Comparison of ENCODE assay signal across 8 mouse cellular contexts in genomic region chr5:129217481-129218221, GRCm38 (mm10).
DNase-seq lines count a peak whose midpoint lies in the region; ATAC-seq and TF ChIP-seq lines count a peak whose summit lies in the region.

No protein-coding gene starts in this region.

- no peak overlapping the region for H3K27ac ChIP-seq in gastrocnemius, adult 2 months
- H3K27ac ChIP-seq in embryonic facial prominence, embryonic 14.5 days (replicated peaks; ENCODE audit: low read depth, low read length) = no peak overlapping the region
- no peak overlapping the region for H3K27ac ChIP-seq in stomach, embryonic 14.5 days (ENCODE audit: low read length)

- H3K9me3 ChIP-seq in embryonic facial prominence, embryonic 14.5 days (ENCODE audit: control insufficient read depth, low read length) = 0 out of 2 replicates have a peak, but pooled peaks cover 3% of the 10 kb centered on the region
- no peaks in the 10 kb centered on the region for H3K9me3 ChIP-seq in stomach, embryonic 14.5 days (ENCODE audit: control insufficient read depth, low read depth, low read length)

- H3K9ac ChIP-seq in embryonic facial prominence, embryonic 14.5 days (ENCODE audit: low read depth, low read length) = 0 out of 2 replicates have a peak overlapping the region, but pooled peaks have one; percentile 8
- no peak overlapping the region for H3K9ac ChIP-seq in stomach, embryonic 14.5 days (replicated peaks; ENCODE audit: low read depth, low read length)

- peak overlapping the region; percentile 54 for H3K4me3 ChIP-seq in gastrocnemius, adult 2 months
- H3K4me3 ChIP-seq in embryonic facial prominence, embryonic 14.5 days (ENCODE audit: low read depth, low read length) = 0 out of 2 replicates have a peak overlapping the region, but pooled peaks have one; percentile 10
- no peak overlapping the region for H3K4me3 ChIP-seq in stomach, embryonic 14.5 days (ENCODE audit: low read depth, low read length)

- no peaks in the 10 kb centered on the region for H3K36me3 ChIP-seq in embryonic facial prominence, embryonic 14.5 days (ENCODE audit: control insufficient read depth, insufficient read depth, low read length)
- H3K36me3 ChIP-seq in stomach, embryonic 14.5 days (ENCODE audit: control insufficient read depth, insufficient read depth, low read length) = no peaks in the 10 kb centered on the region

- no peak for ATAC-seq in embryonic facial prominence, embryonic 14.5 days (ENCODE audit: low read depth)
- ATAC-seq in stomach, embryonic 14.5 days (ENCODE audit: insufficient number of reproducible peaks, insufficient read depth, low FRiP score, low read depth) = no peak

- no peak for DNase-seq in gastrocnemius, adult 2 months
- no peak for DNase-seq in gastrocnemius, adult 8-10 months (ENCODE audit: low spot score in 2 of 2)
- DNase-seq in 3T3-L1 (ENCODE audit: low read depth, low spot score) = peak; percentile 3
- DNase-seq in embryonic facial prominence, embryonic 14.5 days (ENCODE audit: low spot score) = peak; percentile 9
- DNase-seq in kidney, postnatal 36 days = peak; percentile 4 to 30
- DNase-seq in layer of hippocampus, postnatal 25 days (ENCODE audit: extremely low spot score in 1 of 2, low spot score in 1 of 2) = no peak
- DNase-seq in layer of hippocampus, adult 8-10 months (ENCODE audit: low spot score in 2 of 2) = no peak

- H3K27me3 ChIP-seq in embryonic facial prominence, embryonic 14.5 days (replicated peaks; ENCODE audit: control insufficient read depth, insufficient read depth, low read length) = no peaks in the 10 kb centered on the region
- H3K27me3 ChIP-seq in stomach, embryonic 14.5 days (ENCODE audit: control insufficient read depth, insufficient read depth, low read length) = no peaks in the 10 kb centered on the region

- WGBS in embryonic facial prominence, embryonic 14.5 days = 8% methylated on average over 22 of the region's 22 CpGs
- WGBS in stomach, embryonic 14.5 days = 7% methylated on average over 22 of the region's 22 CpGs

- intact Hi-C loops in gastrocnemius, adult 2 months (cut with DNase I) = no loop called here

- TF ChIP-seq CTCF in gastrocnemius, adult 2 months (IDR thresholded peaks at IDR 0.05) = no peak

- H3K4me2 ChIP-seq in embryonic facial prominence, embryonic 14.5 days (ENCODE audit: low read depth, low read length) = peak overlapping the region; percentile 36
- peak overlapping the region; percentile 26 for H3K4me2 ChIP-seq in stomach, embryonic 14.5 days (replicated peaks; ENCODE audit: low read depth, low read length)

- H3K4me1 ChIP-seq in embryonic facial prominence, embryonic 14.5 days (ENCODE audit: control insufficient read depth, insufficient read depth, low read length) = peaks cover 15% of the 10 kb centered on the region; the same call in 1 of the 2 replicates
- peaks cover 7% of the 10 kb centered on the region; the same call in 1 of the 2 replicates for H3K4me1 ChIP-seq in stomach, embryonic 14.5 days (ENCODE audit: control insufficient read depth, insufficient read depth, low read length)

Comparison
In these comparisons a context has a peak if more than half of its experiments do, and no peak if none do; other contexts are left out.
1. DNase-seq: peak in 3T3-L1 (single experiment), embryonic facial prominence, embryonic 14.5 days (single experiment) and kidney, postnatal 36 days (2 of 2); none in gastrocnemius, adult 2 months (single experiment), gastrocnemius, adult 8-10 months (0 of 2), layer of hippocampus, postnatal 25 days (0 of 2) and layer of hippocampus, adult 8-10 months (0 of 2).